Mouse (Mus musculus) spleen, postnatal 10 days (tissue): ENCODE results near the gene Pfkl.
"Not testable (repeated sequence)": the region's sequence is repeated elsewhere in the genome, so short reads cannot be mapped to it uniquely, and the experiment has no call there.

Experiments
- DNase-seq, 2 experiments: peaks; one replicate each; pipeline ENCODE4 v3.0.0; 2021 to 2022; ENCODE audit warnings: low spot score in 2 of 2

Gene Pfkl

DNA sequence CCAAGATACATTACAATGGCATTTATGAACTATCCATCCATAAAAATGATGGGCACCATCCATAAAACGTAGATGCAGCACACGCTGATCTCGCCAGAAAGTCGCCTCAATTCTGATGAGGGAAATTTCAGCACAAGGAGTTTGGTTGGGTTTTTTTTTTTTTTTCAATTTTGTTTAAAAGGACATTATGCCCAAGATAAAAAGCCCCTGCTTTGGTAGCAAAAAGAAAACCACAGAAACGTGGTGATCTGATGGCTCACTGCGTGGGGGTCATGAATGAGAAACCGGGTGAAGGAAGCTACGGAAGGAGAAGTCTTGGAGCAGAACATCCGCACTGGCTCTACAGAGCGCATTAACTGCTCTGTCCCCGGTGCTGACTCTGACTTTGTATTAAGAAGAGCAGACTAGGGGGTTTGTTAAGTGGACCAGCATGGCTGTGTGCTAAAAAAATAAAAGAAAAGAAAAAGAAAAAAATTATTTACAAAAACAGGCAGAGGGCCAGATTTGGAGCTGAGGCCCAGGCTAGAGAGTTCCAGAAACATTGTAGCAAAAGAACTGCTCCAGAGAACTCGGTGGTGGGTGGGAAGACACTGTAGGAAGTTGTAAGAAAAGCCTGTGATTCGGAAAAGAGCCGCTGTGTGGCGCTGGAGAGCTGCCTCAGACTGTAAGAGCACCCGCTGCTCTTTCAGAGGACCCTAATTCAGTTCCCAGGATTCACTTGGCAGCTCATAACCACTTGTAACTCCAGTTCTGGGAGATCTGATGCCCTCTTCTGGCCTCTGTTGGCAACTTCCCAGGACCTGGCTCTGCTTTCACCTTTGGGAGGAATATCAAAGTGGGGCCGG is 38.0 kb downstream of the Pfkl start:
- DNase-seq, result peak; percentile 23 to 61

DNA sequence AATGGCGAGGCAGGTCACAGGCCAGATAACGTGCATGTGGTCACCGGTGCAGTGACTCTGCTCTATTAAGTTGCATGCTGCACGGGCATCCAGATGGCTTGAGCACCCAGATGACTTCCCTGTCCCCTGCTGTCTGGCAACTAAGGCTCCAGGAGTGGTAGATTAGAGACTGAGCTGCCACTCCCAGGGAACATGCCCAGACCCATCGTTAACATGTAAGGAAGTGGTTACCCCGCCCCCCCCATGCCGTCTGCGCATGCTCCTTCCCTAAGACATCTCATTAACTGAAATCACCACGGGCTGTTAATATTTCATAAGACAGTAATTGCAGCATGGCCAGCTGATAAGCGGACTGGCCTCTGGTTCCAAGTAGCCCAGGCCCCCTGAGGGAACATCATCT is 38.7 kb downstream of the Pfkl start:
- peak in 1 of 2 experiments; percentile 59 for DNase-seq

DNA sequence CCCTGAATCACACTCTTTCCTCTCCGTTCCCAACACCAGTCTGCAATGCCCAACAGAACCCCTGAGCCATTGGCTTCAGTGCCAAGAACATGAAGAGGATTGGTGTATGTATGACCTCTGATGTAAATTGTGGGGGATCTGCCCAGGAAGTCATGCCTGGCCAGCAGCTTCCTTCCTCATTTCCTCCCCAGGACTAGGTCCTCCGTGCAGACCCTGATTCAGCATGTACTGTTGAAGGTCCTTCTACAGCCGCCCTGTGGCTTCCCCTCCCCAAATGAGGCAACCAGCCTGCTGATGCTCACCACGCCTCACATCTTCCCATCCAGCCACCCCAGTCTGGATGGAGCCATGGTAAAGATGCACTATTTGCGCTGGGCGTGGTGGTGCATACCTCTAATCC is 39.4 kb downstream of the Pfkl start, which contains the start of gene Trpm2:
Trpm2 (minus strand) TSS at position 83 of the 400 bp plus-strand sequence.
- no peak for DNase-seq

DNA sequence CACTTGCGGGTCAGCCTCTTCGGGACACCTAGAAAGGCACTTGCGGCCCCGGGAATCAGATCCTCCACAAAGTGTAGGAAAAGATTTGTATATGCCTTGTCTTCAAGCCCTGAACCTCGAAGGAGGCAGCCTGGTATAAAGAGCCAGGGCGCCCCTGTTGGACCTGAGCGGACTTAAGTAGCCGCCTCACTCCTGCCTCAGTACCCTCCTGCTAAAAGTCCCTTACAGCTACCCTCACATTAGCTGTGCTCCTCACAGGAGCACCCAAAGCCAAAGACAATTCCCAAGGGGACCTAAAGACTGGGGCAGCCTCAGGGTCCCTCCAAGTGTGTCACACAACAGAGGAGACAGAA is 39.9 kb downstream of the Pfkl start:
- DNase-seq, result no peak

DNA sequence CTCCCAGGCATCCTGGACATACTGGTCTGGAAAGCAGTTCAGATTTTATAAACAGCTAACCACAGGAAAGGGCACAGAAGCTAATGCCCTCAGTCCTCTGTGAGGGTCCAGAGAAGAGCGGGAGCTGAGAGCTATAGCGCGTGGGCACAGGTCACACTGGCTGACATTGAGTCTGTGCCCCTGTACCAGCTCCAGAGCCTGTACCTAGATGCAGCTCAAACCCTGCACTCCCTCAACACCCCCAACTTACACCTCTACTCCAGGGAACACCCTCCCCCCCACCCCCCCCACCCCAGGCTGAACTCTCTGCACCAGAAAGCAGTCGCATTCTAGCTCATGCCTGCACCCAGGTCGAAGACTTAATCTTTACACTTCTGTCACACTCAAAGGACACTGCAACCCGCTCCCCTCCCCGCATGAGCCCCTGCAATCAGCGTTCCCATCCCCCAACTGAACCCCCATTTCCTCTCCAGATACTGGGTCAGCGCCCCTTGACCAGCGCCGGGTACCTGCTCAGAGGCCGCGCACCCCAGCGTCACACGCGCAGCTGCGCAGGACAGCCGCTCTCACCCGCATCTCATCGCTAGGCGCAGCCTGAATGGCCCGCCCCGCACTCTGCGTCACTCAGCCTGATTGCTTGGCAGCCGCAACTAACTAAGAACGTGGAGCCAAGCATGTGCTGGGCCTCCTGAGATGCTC is 40.5 kb downstream of the Pfkl start:
- DNase-seq, result peak in 1 of 2 experiments; percentile 58

DNA sequence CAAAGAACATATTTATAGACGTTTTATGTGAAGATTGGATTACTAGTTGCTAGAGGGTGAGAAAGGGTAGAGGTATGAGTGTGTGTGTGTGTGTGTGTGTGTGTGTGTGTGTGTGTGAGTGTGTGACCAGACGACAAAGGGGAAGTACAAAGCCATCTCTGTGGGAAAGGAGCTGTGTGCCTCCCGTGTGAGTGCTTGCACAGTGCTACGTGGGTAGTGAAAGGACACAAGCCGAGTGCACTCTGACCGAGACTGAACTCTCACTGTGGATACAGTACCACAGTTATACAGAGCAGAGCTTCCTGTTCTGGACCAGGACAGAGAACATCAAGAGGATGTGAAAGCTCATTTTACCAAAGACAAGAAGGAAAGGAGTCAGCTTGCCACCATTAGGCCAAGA is 45.9 kb downstream of the Pfkl start:
- no peak for DNase-seq

DNA sequence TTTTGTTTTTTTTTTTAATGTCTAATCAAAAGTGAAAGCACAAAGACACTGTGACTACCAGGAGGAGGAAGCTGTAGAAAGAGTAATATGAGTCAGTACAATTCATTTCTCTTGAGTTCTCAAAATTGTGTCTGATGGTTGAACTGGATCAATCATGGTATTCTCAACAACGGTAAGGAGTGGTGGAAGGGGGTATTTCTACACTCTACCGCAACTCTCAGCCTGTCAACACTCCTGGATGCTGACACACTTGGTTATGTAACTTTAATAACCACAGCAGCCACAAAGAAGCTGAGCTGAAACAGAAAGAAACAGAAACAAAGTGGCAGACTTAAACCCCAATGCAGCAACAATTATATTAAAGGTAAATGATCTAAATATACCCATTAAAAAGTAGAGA is 47.2 kb downstream of the Pfkl start:
- DNase-seq, result no peak

DNA sequence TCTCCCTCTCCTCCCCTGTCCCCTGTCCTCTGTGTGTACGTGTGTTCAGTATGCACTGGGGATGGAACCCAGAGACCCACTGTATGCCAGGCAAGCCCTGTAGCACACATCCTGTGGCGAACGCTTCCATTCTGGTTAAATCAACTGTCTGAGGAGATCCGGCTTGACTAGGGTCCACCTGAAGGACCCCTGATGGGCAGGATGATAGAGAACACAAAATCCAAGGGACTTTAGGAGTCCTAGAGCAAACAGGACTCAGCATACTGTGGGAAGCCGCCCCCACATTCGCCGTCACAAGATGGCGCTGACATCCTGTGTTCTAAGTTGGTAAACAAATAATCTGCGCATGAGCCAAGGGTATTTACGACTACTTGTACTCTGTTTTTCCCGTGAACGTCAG is 59.4 kb downstream of the Pfkl start:
- DNase-seq, result not testable (repeated sequence)

DNA sequence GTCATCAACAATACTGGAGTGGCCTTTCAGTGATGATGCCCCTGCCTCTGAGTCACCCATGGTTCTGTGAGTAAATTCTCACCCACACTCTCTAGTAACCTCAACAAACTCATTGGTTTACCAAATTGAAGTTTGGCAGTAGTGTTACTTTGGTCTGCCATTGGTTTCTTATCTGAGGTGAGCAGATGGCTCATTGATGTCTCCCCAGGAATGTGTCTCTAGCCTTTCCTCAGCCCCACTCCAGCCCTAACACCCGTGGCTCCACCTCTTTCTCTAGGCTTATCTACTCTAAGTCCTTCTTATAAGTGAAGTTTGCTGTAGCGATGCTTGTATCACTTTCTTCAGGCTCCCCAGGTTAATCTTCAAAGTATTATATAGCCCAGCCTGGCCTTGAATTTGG is 70.2 kb downstream of the Pfkl start:
- DNase-seq, result no peak
